Mouse (Mus musculus) lung, postnatal 0 days (tissue): Measurements from ENCODE around the gene Plekhb1. TPM values are rescaled to one million over a fixed set of nuclear protein-coding genes. Genes with fewer than 3 reads are reported as not detected.

Experiments
- ATAC-seq: fragments of 200-750 bp; cut with Nextera tagmentation; 2 replicates; pipeline ENCODE4 v1.8.0; 2017; ENCODE audit warnings: moderate library complexity
- DNase-seq: peaks from one replicate; pipeline ENCODE4 v3.0.0-alpha.2; 2016; ENCODE audit warnings: low spot score
- H3K27ac ChIP-seq: fragments of 300-500 bp; sonication (generic); 2 replicates; pipeline ENCODE4 v1.5.1; 2014; ENCODE audit warnings: antibody characterized with exemption, mild to moderate bottlenecking, low read length, mixed read lengths
- H3K27me3 ChIP-seq: fragments of 300-500 bp; sonication (generic); replicated peaks from 2 replicates; pipeline ENCODE4 v1.6.1; 2014; ENCODE audit warnings: low read length, mixed read lengths; ENCODE audit not compliant: insufficient read depth
- H3K36me3 ChIP-seq: fragments of 300-500 bp; sonication (generic); 2 replicates; pipeline ENCODE4 v1.6.1; 2014; ENCODE audit warnings: low read length, mixed read lengths; ENCODE audit not compliant: insufficient read depth
- H3K4me1 ChIP-seq: fragments of 300-500 bp; sonication (generic); 2 replicates; pipeline ENCODE4 v1.6.1; 2014; ENCODE audit warnings: antibody characterized with exemption, low read depth, low read length, mixed read lengths; ENCODE audit not compliant: insufficient read depth
- H3K4me2 ChIP-seq: fragments of 300-500 bp; sonication (generic); replicated peaks from 2 replicates; pipeline ENCODE4 v1.6.1; 2014; ENCODE audit warnings: low read depth, mild to moderate bottlenecking, low read length, moderate library complexity, mixed read lengths
- H3K4me3 ChIP-seq: fragments of 300-500 bp; sonication (generic); 2 replicates; pipeline ENCODE4 v1.5.1; 2014; ENCODE audit warnings: low read depth, low read length
- H3K9ac ChIP-seq: fragments of 300-500 bp; sonication (generic); replicated peaks from 2 replicates; pipeline ENCODE4 v1.6.1; 2014; ENCODE audit warnings: low read depth, mild to moderate bottlenecking
- H3K9me3 ChIP-seq: fragments of 300-500 bp; sonication (generic); 2 replicates; pipeline ENCODE4 v1.6.1; 2016; ENCODE audit warnings: low read length, mixed read lengths
- CTCF ChIP-seq: IDR thresholded peaks from 2 replicates; pipeline ENCODE4 v1.5.1; 2016; ENCODE audit warnings: antibody characterized with exemption, mild to moderate bottlenecking
- EP300 ChIP-seq: IDR thresholded peaks from 2 replicates; pipeline ENCODE4 v1.6.1; 2016; ENCODE audit warnings: antibody characterized with exemption, mild to moderate bottlenecking, control low read depth
- WGBS: fragments of 180-500 bp; shearing (Covaris S2); extraction: QIAGEN DNeasy Blood & Tissue Kit; methylation state at CpG from one replicate; pipeline ENCODE4 v1.1.7; 2014; 5-methylcytosine and 5-hydroxymethylcytosine counted together
- polyA plus RNA-seq: library from polyadenylated mRNA; unstranded; fragments of >200 nt; fragmentation: Nextera tagmentation; extraction: Ambion mirVana; gene quantifications from 2 replicates; pipeline ENCODE4 v1.2.1, GENCODE M21; 2015

Plekhb1 gene
- polyA plus RNA-seq, 1 experiment from 2014 or later: 44.4 TPM

- ATAC-seq: no peak
- WGBS: 89% methylated on average over 3 of the region's 3 CpGs
Measured at GRCm38 (mm10) chr7:100624538-100624937, 37.7 kb downstream of the Plekhb1 start.

GRCm38 (mm10) chr7:100622277-100622676 is 39.9 kb downstream of the Plekhb1 start:
- H3K4me1 ChIP-seq: no peaks in the 10 kb centered on the region
- no peaks in the 10 kb centered on the region for H3K9me3 ChIP-seq
- no peak for TF ChIP-seq EP300
- TF ChIP-seq CTCF: peak; percentile 59
- ATAC-seq (no peak), DNase-seq (peak; percentile 28)
- H3K4me2 ChIP-seq: no peak overlapping the region
- H3K27ac ChIP-seq: no peak overlapping the region
- no peak overlapping the region for H3K9ac ChIP-seq
- no peaks in the 10 kb centered on the region for H3K36me3 ChIP-seq
- no peak overlapping the region for H3K4me3 ChIP-seq
- no peaks in the 10 kb centered on the region for H3K27me3 ChIP-seq
- 79% methylated on average over 2 of the region's 2 CpGs for WGBS

More at GRCm38 (mm10) chr7:100624538-100624937, 37.7 kb downstream of the Plekhb1 start:
- Histone ChIP-seq H3K36me3 (no peaks in the 10 kb centered on the region; the same call in 1 of the 2 replicates), H3K4me3 (no peak overlapping the region), H3K27ac (no peak overlapping the region), H3K9me3 (no peaks in the 10 kb centered on the region), H3K9ac (no peak overlapping the region), H3K4me1 (no peaks in the 10 kb centered on the region), H3K27me3 (no peaks in the 10 kb centered on the region), H3K4me2 (no peak overlapping the region)
- no peak for TF ChIP-seq EP300
- no peak for TF ChIP-seq CTCF
- DNase-seq: no peak

- H3K36me3 ChIP-seq: no peaks in the 10 kb centered on the region
- no peaks in the 10 kb centered on the region for H3K4me1 ChIP-seq
- no peaks in the 10 kb centered on the region for H3K27me3 ChIP-seq
- no peaks in the 10 kb centered on the region for H3K9me3 ChIP-seq
- H3K4me3 ChIP-seq: no peak overlapping the region
- ATAC-seq (no peak), DNase-seq (no peak)
- no peak overlapping the region for H3K9ac ChIP-seq
- H3K27ac ChIP-seq: no peak overlapping the region
- no peak overlapping the region for H3K4me2 ChIP-seq
- 94% methylated on average over 4 of the region's 4 CpGs for WGBS
- TF ChIP-seq CTCF: no peak
- TF ChIP-seq EP300: no peak
Measured at GRCm38 (mm10) chr7:100616121-100616857, 45.9 kb downstream of the Plekhb1 start.

GRCm38 (mm10) chr7:100608910-100609309 is 53.3 kb downstream of the Plekhb1 start:
- Histone ChIP-seq H3K36me3 (no peaks in the 10 kb centered on the region), H3K4me1 (peaks cover 2% of the 10 kb centered on the region; the same call in 1 of the 2 replicates), H3K4me3 (peak overlapping the region; percentile 100), H3K27me3 (no peaks in the 10 kb centered on the region), H3K27ac (no peak overlapping the region), H3K4me2 (peak overlapping the region; percentile 90), H3K9ac (0 out of 2 replicates have a peak overlapping the region, but pooled peaks have one; percentile 96), H3K9me3 (no peaks in the 10 kb centered on the region)
- DNase-seq (no peak), ATAC-seq (no peak)
- TF ChIP-seq EP300 (no peak), CTCF (no peak)
- 8% methylated on average over 4 of the region's 4 CpGs for WGBS

GRCm38 (mm10) chr7:100608130-100608741 is 54.0 kb downstream of the Plekhb1 start, which contains the start of gene Mrpl48:
Gene Mrpl48, minus strand, starts transcription at chr7:100608301.
- TF ChIP-seq EP300: no peak
- TF ChIP-seq CTCF: no peak
- H3K4me3 ChIP-seq: peak within 1 kb of the TSS; percentile 100
- peak within 1 kb of the TSS; percentile 99 for H3K27ac ChIP-seq
- DNase-seq: peak; percentile 73
- no peaks in the 10 kb centered on the region for H3K27me3 ChIP-seq
- H3K36me3 ChIP-seq: no peaks in the 10 kb centered on the region
- H3K9me3 ChIP-seq: no peaks in the 10 kb centered on the region
- peak within 1 kb of the TSS; percentile 96 for H3K9ac ChIP-seq
- peak; percentile 10 for ATAC-seq
- WGBS: under 1% methylated on average over 37 of the region's 43 CpGs
- peaks cover 2% of the 10 kb centered on the region; the same call in 1 of the 2 replicates for H3K4me1 ChIP-seq
- peak within 1 kb of the TSS; percentile 90 for H3K4me2 ChIP-seq
